In the genomic region with DNA sequence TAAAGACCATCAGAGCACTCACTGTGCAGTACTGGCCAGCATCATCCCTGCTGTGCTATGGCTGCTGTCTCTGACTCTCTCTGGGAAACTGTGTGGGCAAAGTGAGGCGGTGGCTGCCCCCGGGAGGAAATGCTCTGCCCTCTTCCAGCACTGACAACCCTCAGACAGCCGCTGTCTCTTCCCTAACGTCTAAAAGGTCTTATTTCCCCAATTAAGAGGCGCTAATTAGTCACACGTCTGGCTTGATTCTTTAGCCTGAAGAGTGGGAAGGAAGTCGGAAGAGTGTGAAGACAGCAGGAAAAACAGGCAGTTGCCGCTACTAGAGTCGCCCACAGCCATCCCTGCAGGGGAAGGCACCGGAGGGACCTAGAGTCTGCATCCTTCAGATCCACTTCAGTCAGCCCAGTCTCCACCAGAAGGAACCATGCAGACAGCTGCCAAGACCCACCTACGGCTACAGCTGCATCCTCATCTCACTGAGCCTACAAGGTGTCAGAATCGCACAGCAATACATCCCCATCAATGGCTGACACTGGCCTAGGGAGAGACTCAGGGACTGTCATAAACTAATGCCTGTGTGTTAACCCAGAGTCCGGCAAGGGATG, we compare ENCODE assay signal across 9 mouse cellular contexts. TPM values are rescaled to one million over a fixed set of nuclear protein-coding genes. Genes with fewer than 3 reads are reported as not detected.
DNase-seq lines count a peak whose midpoint lies in the region; ATAC-seq lines count a peak whose summit lies in the region.
"Had no signal": no experiment of that assay in that cellular context is flagged by ENCODE, and none has a peak within 500 bp of the region (broad histone marks: within the 10 kb centered on the region; RNA-seq: fewer than 3 reads in every experiment).

No protein-coding gene starts in this region.

- H3K4me3 ChIP-seq in intestine, embryonic 16.5 days (ENCODE audit: low read length): no peak overlapping the region
- H3K4me3 ChIP-seq in intestine, embryonic 15.5 days (replicated peaks): no peak overlapping the region
- no peak overlapping the region for H3K4me3 ChIP-seq in embryonic facial prominence, embryonic 13.5 days

- no peaks in the 10 kb centered on the region for H3K36me3 ChIP-seq in intestine, embryonic 16.5 days (ENCODE audit: control insufficient read depth, insufficient read depth, low read length)
- no peaks in the 10 kb centered on the region for H3K36me3 ChIP-seq in intestine, embryonic 15.5 days
- H3K36me3 ChIP-seq in embryonic facial prominence, embryonic 13.5 days: no peaks in the 10 kb centered on the region

- H3K9ac ChIP-seq in intestine, embryonic 16.5 days (ENCODE audit: low read depth, low read length): no peak overlapping the region
- no peak overlapping the region; the same call in 1 of the 2 replicates for H3K9ac ChIP-seq in intestine, embryonic 15.5 days
- H3K9ac ChIP-seq in embryonic facial prominence, embryonic 13.5 days: peak overlapping the region; percentile 40; the same call in 1 of the 2 replicates

- no peaks in the 10 kb centered on the region for H3K27me3 ChIP-seq in intestine, embryonic 16.5 days (replicated peaks; ENCODE audit: control insufficient read depth, insufficient read depth, low read length)
- no peaks in the 10 kb centered on the region for H3K27me3 ChIP-seq in intestine, embryonic 15.5 days (replicated peaks)
- H3K27me3 ChIP-seq in embryonic facial prominence, embryonic 13.5 days: no peaks in the 10 kb centered on the region; the same call in 1 of the 2 replicates

- no peak overlapping the region for H3K4me2 ChIP-seq in intestine, embryonic 16.5 days (ENCODE audit: low read depth, low read length)
- H3K4me2 ChIP-seq in intestine, embryonic 15.5 days (replicated peaks): no peak overlapping the region
- H3K4me2 ChIP-seq in embryonic facial prominence, embryonic 13.5 days: no peak overlapping the region

- peak; percentile 63 to 71 for DNase-seq in layer of hippocampus, adult 8-10 months (ENCODE audit: low spot score in 2 of 2)
- no peak for DNase-seq in cerebellum, adult 11-12 months
- no peak for DNase-seq in lung, postnatal 10 days
- DNase-seq in cerebellum, postnatal 4 days (ENCODE audit: low spot score in 2 of 2): no peak
- DNase-seq: cerebellum, adult 11 months had no signal

- no peak for ATAC-seq in intestine, embryonic 16.5 days
- no peak for ATAC-seq in intestine, embryonic 15.5 days
- no peak for ATAC-seq in embryonic facial prominence, embryonic 13.5 days (ENCODE audit: insufficient number of reproducible peaks, insufficient read depth, low FRiP score, low TSS enrichment, low read depth)
- peak; percentile 41 for ATAC-seq in megakaryocyte progenitor cell, adult 5-6 weeks (replicated peaks; ENCODE audit: poor library complexity)

- H3K9me3 ChIP-seq in intestine, embryonic 16.5 days (ENCODE audit: control insufficient read depth, low read length): no peaks in the 10 kb centered on the region
- H3K9me3 ChIP-seq in intestine, embryonic 15.5 days: no peaks in the 10 kb centered on the region
- H3K9me3 ChIP-seq in embryonic facial prominence, embryonic 13.5 days: no peaks in the 10 kb centered on the region

- peaks cover 40% of the 10 kb centered on the region for H3K4me1 ChIP-seq in intestine, embryonic 16.5 days (ENCODE audit: control insufficient read depth, insufficient read depth, low read length)
- H3K4me1 ChIP-seq in intestine, embryonic 15.5 days (replicated peaks): peaks cover 51% of the 10 kb centered on the region
- peaks cover 52% of the 10 kb centered on the region for H3K4me1 ChIP-seq in embryonic facial prominence, embryonic 13.5 days

- 45% methylated on average over 13 of the region's 13 CpGs for WGBS in intestine, embryonic 16.5 days
- WGBS in intestine, embryonic 15.5 days: 45% methylated on average over 13 of the region's 13 CpGs
- 23% methylated on average over 13 of the region's 13 CpGs for WGBS in embryonic facial prominence, embryonic 13.5 days

- 0 out of 2 replicates have a peak overlapping the region, but pooled peaks have one; percentile 81 for H3K27ac ChIP-seq in intestine, embryonic 16.5 days (ENCODE audit: low read length)
- no peak overlapping the region for H3K27ac ChIP-seq in intestine, embryonic 15.5 days
- no peak overlapping the region for H3K27ac ChIP-seq in embryonic facial prominence, embryonic 13.5 days

RNA-seq across cellular contexts. Expression of gene Crybb3, which starts 38.6 kb away (rescaled TPM):
- 0.35 and 0.56 TPM in 2 replicates for polyA plus RNA-seq in intestine, embryonic 16.5 days (2015; fragmentation: Nextera tagmentation; extraction: Ambion mirVana)
- polyA plus RNA-seq in intestine, embryonic 15.5 days (2015; fragmentation: Nextera tagmentation; extraction: Ambion mirVana): 0.36 and 1.1 TPM in 2 replicates
- polyA plus RNA-seq in embryonic facial prominence, embryonic 13.5 days (2015; fragmentation: Nextera tagmentation; extraction: Ambion mirVana): 1.3 and 2.5 TPM in 2 replicates
- 1 to 10 TPM; 1.7 to 3.1 (median 2.0) TPM for total RNA-seq in layer of hippocampus, adult 8-10 months (2022)
- not detected in 2 replicates for total RNA-seq in megakaryocyte progenitor cell, adult 5-6 weeks (2015)
- not detected in 2 replicates for total RNA-seq in megakaryocyte progenitor cell, adult 5-6 weeks (2017)

RNA-seq across cellular contexts. Expression of gene Crybb2, which starts 50.0 kb away (rescaled TPM):
- not detected in 2 replicates for polyA plus RNA-seq in intestine, embryonic 16.5 days (2015; fragmentation: Nextera tagmentation; extraction: Ambion mirVana)
- not detected in 2 replicates for polyA plus RNA-seq in intestine, embryonic 15.5 days (2015; fragmentation: Nextera tagmentation; extraction: Ambion mirVana)
- polyA plus RNA-seq in embryonic facial prominence, embryonic 13.5 days (2015; fragmentation: Nextera tagmentation; extraction: Ambion mirVana): not detected in 2 replicates
- total RNA-seq in layer of hippocampus, adult 8-10 months (2022): not detected
- not detected in 2 replicates for total RNA-seq in megakaryocyte progenitor cell, adult 5-6 weeks (2015)
- not detected in 2 replicates for total RNA-seq in megakaryocyte progenitor cell, adult 5-6 weeks (2017)

Comparison
In these comparisons a context has a peak if more than half of its experiments do, and no peak if none do; other contexts are left out.
1. DNase-seq: peak in layer of hippocampus, adult 8-10 months (2 of 2); none in cerebellum, adult 11-12 months (single experiment), lung, postnatal 10 days (single experiment) and cerebellum, postnatal 4 days (0 of 2).